Mouse (Mus musculus) neural tube, embryonic 15.5 days (tissue): ENCODE results near the gene Ptrh2. TPM values are rescaled to one million over a fixed set of nuclear protein-coding genes. Genes with fewer than 3 reads are reported as not detected.

Source experiments
- ATAC-seq: fragments of 200-750 bp; cut with Nextera tagmentation; 2 replicates; pipeline ENCODE4 v1.8.0; 2017; ENCODE audit warnings: mild to moderate bottlenecking, moderate TSS enrichment, moderate library complexity; ENCODE audit not compliant: low FRiP score
- H3K27ac ChIP-seq: fragments of 300-500 bp; sonication (generic); replicated peaks from 2 replicates; pipeline ENCODE4 v1.5.1; 2015; ENCODE audit warnings: mild to moderate bottlenecking, inconsistent platforms
- H3K27me3 ChIP-seq: fragments of 300-500 bp; sonication (generic); replicated peaks from 2 replicates; pipeline ENCODE4 v1.6.1; 2015; ENCODE audit warnings: inconsistent platforms
- H3K36me3 ChIP-seq: fragments of 300-500 bp; sonication (generic); 2 replicates; pipeline ENCODE4 v1.6.1; 2015; ENCODE audit warnings: inconsistent platforms
- H3K4me1 ChIP-seq: fragments of 300-500 bp; sonication (generic); 2 replicates; pipeline ENCODE4 v1.6.1; 2015; ENCODE audit warnings: inconsistent platforms
- H3K4me2 ChIP-seq: fragments of 300-500 bp; sonication (generic); 2 replicates; pipeline ENCODE4 v1.6.1; 2015; ENCODE audit warnings: inconsistent platforms, mild to moderate bottlenecking, moderate library complexity
- H3K4me3 ChIP-seq: fragments of 300-500 bp; sonication (generic); replicated peaks from 2 replicates; pipeline ENCODE4 v1.5.1; 2015; ENCODE audit warnings: mild to moderate bottlenecking, inconsistent platforms
- H3K9ac ChIP-seq: fragments of 300-500 bp; sonication (generic); replicated peaks from 2 replicates; pipeline ENCODE4 v1.6.1; 2015; ENCODE audit warnings: mild to moderate bottlenecking, inconsistent platforms
- H3K9me3 ChIP-seq: fragments of 300-500 bp; sonication (generic); replicated peaks from 2 replicates; pipeline ENCODE4 v1.6.1; 2016; ENCODE audit warnings: inconsistent platforms
- WGBS: fragments of 180-500 bp; shearing (Covaris S2); methylation state at CpG from one replicate; pipeline ENCODE4 v1.1.7; 2015; ENCODE audit warnings: mixed read lengths; 5-methylcytosine and 5-hydroxymethylcytosine counted together
- polyA plus RNA-seq: library from polyadenylated mRNA; unstranded; fragments of >200 nt; fragmentation: Nextera tagmentation; extraction: Ambion mirVana; gene quantifications from 2 replicates; pipeline ENCODE4 v1.2.1, GENCODE M21; 2015

Gene Ptrh2
- polyA plus RNA-seq, 1 experiment from 2014 or later: 30.9 TPM

- 87% methylated on average over 3 of the region's 3 CpGs for WGBS
- Histone ChIP-seq H3K9me3 (no peaks in the 10 kb centered on the region), H3K4me2 (no peak overlapping the region)
Observed at GRCm38 (mm10) chr11:86672772-86673171, 11.0 kb upstream of the Ptrh2 start.

GRCm38 (mm10) chr11:86675520-86675919 lies 8.3 kb upstream of the Ptrh2 start:
- ATAC-seq: no peak
- Histone ChIP-seq H3K27me3 (no peaks in the 10 kb centered on the region), H3K9me3 (no peaks in the 10 kb centered on the region), H3K4me1 (no peaks in the 10 kb centered on the region), H3K4me2 (no peak overlapping the region), H3K27ac (no peak overlapping the region), H3K4me3 (no peak overlapping the region), H3K9ac (no peak overlapping the region), H3K36me3 (no peaks in the 10 kb centered on the region)
- WGBS: 95% methylated on average over 4 of the region's 4 CpGs

More at GRCm38 (mm10) chr11:86672772-86673171, 11.0 kb upstream of the Ptrh2 start:
- no peaks in the 10 kb centered on the region for H3K27me3 ChIP-seq
- H3K4me3 ChIP-seq: no peak overlapping the region
- H3K9ac ChIP-seq: no peak overlapping the region
- no peaks in the 10 kb centered on the region for H3K4me1 ChIP-seq
- H3K36me3 ChIP-seq: no peaks in the 10 kb centered on the region
- ATAC-seq: no peak
- no peak overlapping the region for H3K27ac ChIP-seq

GRCm38 (mm10) chr11:86678957-86679356 lies 4.8 kb upstream of the Ptrh2 start:
- Histone ChIP-seq H3K9me3 (no peaks in the 10 kb centered on the region), H3K27me3 (no peaks in the 10 kb centered on the region), H3K4me3 (no peak overlapping the region), H3K4me2 (no peak overlapping the region), H3K9ac (no peak overlapping the region), H3K4me1 (peaks cover 18% of the 10 kb centered on the region), H3K27ac (no peak overlapping the region), H3K36me3 (no peaks in the 10 kb centered on the region)
- no peak for ATAC-seq
- WGBS: 63% methylated on average over 5 of the region's 5 CpGs

GRCm38 (mm10) chr11:86680729-86681128 lies 3.1 kb upstream of the Ptrh2 start:
- Histone ChIP-seq H3K4me2 (no peak overlapping the region), H3K4me3 (no peak overlapping the region), H3K27me3 (no peaks in the 10 kb centered on the region), H3K9ac (no peak overlapping the region), H3K9me3 (no peaks in the 10 kb centered on the region), H3K36me3 (no peaks in the 10 kb centered on the region), H3K4me1 (peaks cover 33% of the 10 kb centered on the region), H3K27ac (no peak overlapping the region)
- no peak for ATAC-seq
- WGBS: 94% methylated on average over 3 of the region's 3 CpGs

- H3K27ac ChIP-seq: no peak overlapping the region
- no peak for ATAC-seq
- H3K9ac ChIP-seq: no peak overlapping the region
- H3K4me1 ChIP-seq: peaks cover 36% of the 10 kb centered on the region
- WGBS: 97% methylated on average over 3 of the region's 3 CpGs
- H3K4me2 ChIP-seq: no peak overlapping the region
- H3K36me3 ChIP-seq: no peaks in the 10 kb centered on the region
- no peak overlapping the region for H3K4me3 ChIP-seq
- no peaks in the 10 kb centered on the region for H3K27me3 ChIP-seq
- H3K9me3 ChIP-seq: no peaks in the 10 kb centered on the region
Observed at GRCm38 (mm10) chr11:86681423-86681822, 2.4 kb upstream of the Ptrh2 start.

GRCm38 (mm10) chr11:86682861-86683260 lies 924 bp upstream of the Ptrh2 start:
- Histone ChIP-seq H3K36me3 (no peaks in the 10 kb centered on the region), H3K4me2 (peak overlapping the region; percentile 86), H3K27ac (no peak overlapping the region; the same call in 1 of the 2 replicates), H3K4me3 (peak overlapping the region; percentile 91), H3K9me3 (no peaks in the 10 kb centered on the region), H3K4me1 (peaks cover 39% of the 10 kb centered on the region), H3K27me3 (no peaks in the 10 kb centered on the region), H3K9ac (peak overlapping the region; percentile 89)
- WGBS: 45% methylated on average over 7 of the region's 7 CpGs
- ATAC-seq: no peak

- Histone ChIP-seq H3K9ac (peak overlapping the region; percentile 89), H3K27me3 (no peaks in the 10 kb centered on the region), H3K27ac (peak overlapping the region; percentile 90), H3K4me3 (peak overlapping the region; percentile 91), H3K4me2 (peak overlapping the region; percentile 86), H3K4me1 (peaks cover 39% of the 10 kb centered on the region), H3K36me3 (peaks cover 5% of the 10 kb centered on the region), H3K9me3 (no peaks in the 10 kb centered on the region)
- 10% methylated on average over 20 of the region's 20 CpGs for WGBS
- ATAC-seq: no peak
Observed at GRCm38 (mm10) chr11:86684126-86685012, 584 bp downstream of the Ptrh2 start.

GRCm38 (mm10) chr11:86685366-86685765 lies 1.6 kb downstream of the Ptrh2 start:
- peaks cover 14% of the 10 kb centered on the region for H3K36me3 ChIP-seq
- ATAC-seq: no peak
- H3K27me3 ChIP-seq: no peaks in the 10 kb centered on the region
- H3K27ac ChIP-seq: no peak overlapping the region
- peaks cover 39% of the 10 kb centered on the region for H3K4me1 ChIP-seq
- H3K9me3 ChIP-seq: no peaks in the 10 kb centered on the region
- WGBS: 93% methylated on average over 1 of the region's 1 CpGs
- no peak overlapping the region for H3K9ac ChIP-seq
- H3K4me2 ChIP-seq: peak overlapping the region; percentile 86; the same call in 1 of the 2 replicates
- no peak overlapping the region for H3K4me3 ChIP-seq

GRCm38 (mm10) chr11:86690383-86690782 lies 6.6 kb downstream of the Ptrh2 start:
- Histone ChIP-seq H3K27me3 (no peaks in the 10 kb centered on the region), H3K36me3 (peaks cover 50% of the 10 kb centered on the region), H3K4me1 (peaks cover 10% of the 10 kb centered on the region), H3K9ac (no peak overlapping the region), H3K4me3 (no peak overlapping the region), H3K9me3 (no peaks in the 10 kb centered on the region), H3K27ac (no peak overlapping the region), H3K4me2 (no peak overlapping the region)
- WGBS: 95% methylated on average over 3 of the region's 3 CpGs
- no peak for ATAC-seq

GRCm38 (mm10) chr11:86691482-86691881 lies 7.7 kb downstream of the Ptrh2 start:
- Histone ChIP-seq H3K36me3 (peaks cover 55% of the 10 kb centered on the region), H3K9ac (no peak overlapping the region), H3K27ac (no peak overlapping the region), H3K4me1 (peaks cover 3% of the 10 kb centered on the region; the same call in 1 of the 2 replicates), H3K9me3 (no peaks in the 10 kb centered on the region), H3K27me3 (no peaks in the 10 kb centered on the region), H3K4me2 (no peak overlapping the region), H3K4me3 (no peak overlapping the region)
- no peak for ATAC-seq
- WGBS: 93% methylated on average over 3 of the region's 3 CpGs

GRCm38 (mm10) chr11:86691956-86692355 lies 8.2 kb downstream of the Ptrh2 start:
- Histone ChIP-seq H3K27me3 (no peaks in the 10 kb centered on the region), H3K4me2 (no peak overlapping the region), H3K36me3 (peaks cover 59% of the 10 kb centered on the region), H3K9me3 (no peaks in the 10 kb centered on the region), H3K4me3 (no peak overlapping the region), H3K4me1 (peaks cover 1% of the 10 kb centered on the region; the same call in 1 of the 2 replicates), H3K9ac (no peak overlapping the region), H3K27ac (no peak overlapping the region)
- WGBS: 88% methylated on average over 2 of the region's 2 CpGs
- no peak for ATAC-seq

GRCm38 (mm10) chr11:86692546-86692945 lies 8.8 kb downstream of the Ptrh2 start:
- no peak overlapping the region for H3K9ac ChIP-seq
- H3K4me3 ChIP-seq: no peak overlapping the region
- no peaks in the 10 kb centered on the region for H3K9me3 ChIP-seq
- no peaks in the 10 kb centered on the region for H3K27me3 ChIP-seq
- no peaks in the 10 kb centered on the region for H3K4me1 ChIP-seq
- no peak for ATAC-seq
- WGBS: 92% methylated on average over 2 of the region's 2 CpGs
- H3K4me2 ChIP-seq: no peak overlapping the region
- H3K27ac ChIP-seq: no peak overlapping the region
- H3K36me3 ChIP-seq: peaks cover 64% of the 10 kb centered on the region
